In the genomic region with DNA sequence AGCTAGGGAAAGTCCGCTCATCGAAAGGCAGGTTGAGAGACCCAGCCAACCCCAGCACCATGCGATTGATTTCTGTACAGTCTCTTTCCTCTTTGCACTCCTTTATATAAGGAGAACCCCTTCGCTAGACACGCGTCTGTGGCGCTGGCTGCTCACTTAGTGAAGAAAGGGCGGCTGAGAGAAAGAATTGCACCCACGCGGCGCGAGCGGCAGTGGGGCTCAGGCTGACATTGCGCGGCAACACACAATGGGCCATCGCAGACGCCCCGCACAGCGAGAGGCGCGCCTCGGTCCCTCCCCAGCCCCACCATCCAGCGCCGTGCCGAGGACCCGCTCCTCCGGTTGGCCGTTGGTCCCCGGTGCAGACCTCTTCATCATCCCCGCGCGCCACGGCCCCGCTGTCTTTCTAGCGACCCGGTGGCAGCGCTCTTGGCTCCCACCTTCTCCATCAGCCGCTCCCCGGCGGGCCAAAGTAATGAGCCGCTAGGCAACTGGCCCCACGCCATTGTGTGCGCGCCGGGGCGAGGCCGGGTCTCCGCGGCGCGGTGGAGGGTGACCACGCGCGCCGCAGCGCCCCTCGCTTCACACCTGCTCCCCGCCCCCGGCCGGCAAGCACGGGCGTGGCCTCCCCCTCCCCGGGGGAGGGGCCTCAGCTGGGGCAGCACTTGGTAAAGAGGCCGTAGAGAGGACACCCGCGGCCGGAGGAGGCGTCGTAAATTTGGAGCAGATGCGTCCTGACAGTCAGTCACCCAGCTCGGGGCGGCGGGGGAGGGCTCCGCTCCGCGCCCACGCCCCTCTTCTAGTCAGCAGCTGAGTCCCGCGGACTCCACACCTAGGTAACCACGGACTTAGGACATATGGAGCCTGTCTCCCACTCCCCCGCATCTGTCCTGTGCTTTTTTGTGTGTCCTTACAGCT, we compare ENCODE assay signal across 9 mouse cellular contexts. TPM values are rescaled to one million over a fixed set of nuclear protein-coding genes. Genes with fewer than 3 reads are reported as not detected.
DNase-seq lines count a peak whose midpoint lies in the region; ATAC-seq and TF ChIP-seq lines count a peak whose summit lies in the region.
"Had no signal": no experiment of that assay in that cellular context is flagged by ENCODE, and none has a peak within 500 bp of the region (broad histone marks: within the 10 kb centered on the region; RNA-seq: fewer than 3 reads in every experiment).

No protein-coding gene starts in this region.

- H3K27me3 ChIP-seq in embryonic facial prominence, embryonic 14.5 days (replicated peaks; ENCODE audit: control insufficient read depth, insufficient read depth, low read length): peaks cover 82% of the 10 kb centered on the region
- peaks cover 68% of the 10 kb centered on the region for H3K27me3 ChIP-seq in hindbrain, embryonic 11.5 days (ENCODE audit: control insufficient read depth, insufficient read depth, low read length)
- peaks cover 99% of the 10 kb centered on the region for H3K27me3 ChIP-seq in midbrain, embryonic 10.5 days (ENCODE audit: low read depth, poor library complexity, severe bottlenecking)
- H3K27me3 ChIP-seq in stomach, embryonic 15.5 days (replicated peaks): peaks cover 69% of the 10 kb centered on the region

- peak overlapping the region; percentile 98 for H3K4me2 ChIP-seq in embryonic facial prominence, embryonic 14.5 days (ENCODE audit: low read depth, low read length)
- H3K4me2 ChIP-seq in hindbrain, embryonic 11.5 days (replicated peaks; ENCODE audit: low read depth, low read length): peak overlapping the region; percentile 77
- peak overlapping the region; percentile 97 for H3K4me2 ChIP-seq in stomach, embryonic 15.5 days

- H3K4me1 ChIP-seq in embryonic facial prominence, embryonic 14.5 days (ENCODE audit: control insufficient read depth, insufficient read depth, low read length): peaks cover 3% of the 10 kb centered on the region; the same call in 1 of the 2 replicates
- H3K4me1 ChIP-seq in hindbrain, embryonic 11.5 days (replicated peaks; ENCODE audit: control insufficient read depth, insufficient read depth, low read length): no peaks in the 10 kb centered on the region; the same call in 1 of the 2 replicates
- peaks cover 37% of the 10 kb centered on the region for H3K4me1 ChIP-seq in midbrain, embryonic 10.5 days
- H3K4me1 ChIP-seq in stomach, embryonic 15.5 days: peaks cover 19% of the 10 kb centered on the region; the same call in 1 of the 2 replicates

- H3K36me3 ChIP-seq in embryonic facial prominence, embryonic 14.5 days (ENCODE audit: control insufficient read depth, insufficient read depth, low read length): no peaks in the 10 kb centered on the region
- no peaks in the 10 kb centered on the region for H3K36me3 ChIP-seq in hindbrain, embryonic 11.5 days (ENCODE audit: control insufficient read depth, insufficient read depth, low read length)
- no peaks in the 10 kb centered on the region for H3K36me3 ChIP-seq in midbrain, embryonic 10.5 days
- H3K36me3 ChIP-seq in stomach, embryonic 15.5 days: no peaks in the 10 kb centered on the region

- intact Hi-C loops in gastrocnemius, adult 2 months (cut with DNase I): loop anchor here (2.0 kb wide), 1 partner anchor 84 kb away; no protein-coding TSS in a partner anchor
- intact Hi-C loops in left cerebral cortex, postnatal 14 days (cut with DNase I): loop anchor here (2.0 to 10.0 kb wide), 3 partner anchors 72 to 474 kb away; a partner anchor contains a TSS

- H3K9ac ChIP-seq in embryonic facial prominence, embryonic 14.5 days (ENCODE audit: low read depth, low read length): peak overlapping the region; percentile 54
- peak overlapping the region; percentile 69 for H3K9ac ChIP-seq in hindbrain, embryonic 11.5 days (ENCODE audit: low read depth, low read length)
- H3K9ac ChIP-seq in stomach, embryonic 15.5 days: 0 out of 2 replicates have a peak overlapping the region, but pooled peaks have one; percentile 16

- DNase-seq in gastrocnemius, adult 2 months: peak; percentile 31
- DNase-seq in gastrocnemius, adult 8-10 months (ENCODE audit: low spot score in 2 of 2): no peak
- peak; percentile 45 for DNase-seq in adrenal gland, postnatal 25 days
- DNase-seq in embryonic facial prominence, embryonic 14.5 days (ENCODE audit: low spot score): no peak
- DNase-seq in hindbrain, embryonic 11.5 days (ENCODE audit: low spot score): peak; percentile 80
- peak; percentile 59 to 62 for DNase-seq in left cerebral cortex, postnatal 14 days (ENCODE audit: low spot score in 2 of 2)
- peak; percentile 65 for DNase-seq in midbrain, embryonic 10.5 days (ENCODE audit: low spot score)

- H3K27ac ChIP-seq in gastrocnemius, adult 2 months: no peak overlapping the region
- H3K27ac ChIP-seq in embryonic facial prominence, embryonic 14.5 days (replicated peaks; ENCODE audit: low read depth, low read length): no peak overlapping the region
- H3K27ac ChIP-seq in hindbrain, embryonic 11.5 days (ENCODE audit: low read depth, low read length): peak overlapping the region; percentile 94
- peak overlapping the region; percentile 76 for H3K27ac ChIP-seq in midbrain, embryonic 10.5 days (replicated peaks)
- no peak overlapping the region for H3K27ac ChIP-seq in stomach, embryonic 15.5 days

- no peak for TF ChIP-seq CTCF in gastrocnemius, adult 2 months (IDR thresholded peaks at IDR 0.05)

- 0% methylated on average over 25 of the region's 81 CpGs for WGBS in embryonic facial prominence, embryonic 14.5 days
- WGBS in hindbrain, embryonic 11.5 days: under 1% methylated on average over 75 of the region's 81 CpGs
- under 1% methylated on average over 80 of the region's 81 CpGs for WGBS in midbrain, embryonic 10.5 days
- WGBS in stomach, embryonic 15.5 days: under 1% methylated on average over 79 of the region's 81 CpGs

- peak; percentile 30; the same call in 1 of the 2 replicates for ATAC-seq in embryonic facial prominence, embryonic 14.5 days (ENCODE audit: low read depth)
- ATAC-seq in hindbrain, embryonic 11.5 days (ENCODE audit: low FRiP score): peak; percentile 76
- ATAC-seq in stomach, embryonic 15.5 days (ENCODE audit: insufficient read depth, low FRiP score, low read depth): peak; percentile 26; the same call in 1 of the 2 replicates

- H3K9me3 ChIP-seq in embryonic facial prominence, embryonic 14.5 days (ENCODE audit: control insufficient read depth, low read length): no peaks in the 10 kb centered on the region
- H3K9me3 ChIP-seq in hindbrain, embryonic 11.5 days (ENCODE audit: control insufficient read depth, low read length): no peaks in the 10 kb centered on the region
- no peaks in the 10 kb centered on the region for H3K9me3 ChIP-seq in midbrain, embryonic 10.5 days (replicated peaks)
- H3K9me3 ChIP-seq in stomach, embryonic 15.5 days: no peaks in the 10 kb centered on the region

- H3K4me3 ChIP-seq in gastrocnemius, adult 2 months: peak overlapping the region; percentile 71
- peak overlapping the region; percentile 52 for H3K4me3 ChIP-seq in embryonic facial prominence, embryonic 14.5 days (ENCODE audit: low read depth, low read length)
- peak overlapping the region; percentile 40 for H3K4me3 ChIP-seq in hindbrain, embryonic 11.5 days (ENCODE audit: low read depth, low read length)
- H3K4me3 ChIP-seq in midbrain, embryonic 10.5 days: peak overlapping the region; percentile 59
- H3K4me3 ChIP-seq in stomach, embryonic 15.5 days (replicated peaks): peak overlapping the region; percentile 42

RNA-seq across cellular contexts. Expression of a gene that starts 27.3 kb away (rescaled TPM):
- not detected for total RNA-seq in gastrocnemius, adult 2 months (2021)
- total RNA-seq in gastrocnemius, adult 8-10 months (2022): not detected
- 0.70 and 1.8 TPM in 2 replicates for total RNA-seq in adrenal gland, postnatal 25 days (2021)
- 0.08 and 0.15 TPM in 2 replicates for polyA plus RNA-seq in embryonic facial prominence, embryonic 14.5 days (2014; fragmentation: Nextera tagmentation; extraction: Ambion mirVana)
- polyA plus RNA-seq in hindbrain, embryonic 11.5 days (2014; fragmentation: Nextera tagmentation; extraction: Ambion mirVana): 120 TPM in 2 replicates
- 10 to 100 TPM; 45.1 to 58.9 TPM for total RNA-seq in left cerebral cortex, postnatal 14 days (2021)
- 13.1 and 36.6 TPM in 2 replicates for polyA plus RNA-seq in midbrain, embryonic 10.5 days (2016; fragmentation: Nextera tagmentation; extraction: Ambion mirVana)
- 0.08 and 0.15 TPM in 2 replicates for polyA plus RNA-seq in stomach, embryonic 15.5 days (2015; fragmentation: Nextera tagmentation; extraction: Ambion mirVana)

RNA-seq across cellular contexts. Expression of a gene that starts 28.8 kb away (rescaled TPM):
- 1 to 10 TPM; 4.0 to 5.1 TPM for total RNA-seq in gastrocnemius, adult 2 months (2021)
- 1 to 10 TPM; 2.2 to 3.2 (median 2.3) TPM for total RNA-seq in gastrocnemius, adult 8-10 months (2022)
- 26.8 and 28.7 TPM in 2 replicates for total RNA-seq in adrenal gland, postnatal 25 days (2021)
- 24.9 and 25.0 TPM in 2 replicates for polyA plus RNA-seq in embryonic facial prominence, embryonic 14.5 days (2014; fragmentation: Nextera tagmentation; extraction: Ambion mirVana)
- 41.1 and 42.3 TPM in 2 replicates for polyA plus RNA-seq in hindbrain, embryonic 11.5 days (2014; fragmentation: Nextera tagmentation; extraction: Ambion mirVana)
- 10 to 100 TPM; 19.2 to 28.3 TPM for total RNA-seq in left cerebral cortex, postnatal 14 days (2021)
- 33.0 and 33.6 TPM in 2 replicates for polyA plus RNA-seq in midbrain, embryonic 10.5 days (2016; fragmentation: Nextera tagmentation; extraction: Ambion mirVana)
- polyA plus RNA-seq in stomach, embryonic 15.5 days (2015; fragmentation: Nextera tagmentation; extraction: Ambion mirVana): 24.8 and 25.0 TPM in 2 replicates

RNA-seq across cellular contexts. Expression of a gene that starts 58.6 kb away (rescaled TPM):
- 10 to 100 TPM in 1 of 2 experiments, 1 to 10 TPM in 1; 8.6 to 10.6 TPM for total RNA-seq in gastrocnemius, adult 2 months (2021)
- 1 to 10 TPM; 6.8 to 9.2 (median 7.1) TPM for total RNA-seq in gastrocnemius, adult 8-10 months (2022)
- 22.8 and 32.7 TPM in 2 replicates for total RNA-seq in adrenal gland, postnatal 25 days (2021)
- polyA plus RNA-seq in embryonic facial prominence, embryonic 14.5 days (2014; fragmentation: Nextera tagmentation; extraction: Ambion mirVana): 10.8 and 12.4 TPM in 2 replicates
- polyA plus RNA-seq in hindbrain, embryonic 11.5 days (2014; fragmentation: Nextera tagmentation; extraction: Ambion mirVana): 5.5 and 6.8 TPM in 2 replicates
- 10 to 100 TPM in 1 of 2 experiments, 1 to 10 TPM in 1; 7.1 to 10.0 TPM for total RNA-seq in left cerebral cortex, postnatal 14 days (2021)
- polyA plus RNA-seq in midbrain, embryonic 10.5 days (2016; fragmentation: Nextera tagmentation; extraction: Ambion mirVana): 5.6 and 6.0 TPM in 2 replicates
- 9.9 and 11.3 TPM in 2 replicates for polyA plus RNA-seq in stomach, embryonic 15.5 days (2015; fragmentation: Nextera tagmentation; extraction: Ambion mirVana)
- polyA plus RNA-seq: C2C12 had no signal

Comparison
In these comparisons a context has a peak if more than half of its experiments do, and no peak if none do; other contexts are left out.
1. DNase-seq: peak in gastrocnemius, adult 2 months (single experiment), adrenal gland, postnatal 25 days (single experiment), hindbrain, embryonic 11.5 days (single experiment), left cerebral cortex, postnatal 14 days (2 of 2) and midbrain, embryonic 10.5 days (single experiment); none in gastrocnemius, adult 8-10 months (0 of 2) and embryonic facial prominence, embryonic 14.5 days (single experiment).
2. H3K27ac ChIP-seq: peak in hindbrain, embryonic 11.5 days (single experiment) and midbrain, embryonic 10.5 days (single experiment); none in gastrocnemius, adult 2 months (single experiment), embryonic facial prominence, embryonic 14.5 days (single experiment) and stomach, embryonic 15.5 days (single experiment).
3. ATAC-seq: peak in every context shown above with its lines; median percentile 76 in hindbrain, embryonic 11.5 days; 30 in embryonic facial prominence, embryonic 14.5 days; 26 in stomach, embryonic 15.5 days.
4. H3K9ac ChIP-seq: peak in every context shown above with its lines; median percentile 69 in hindbrain, embryonic 11.5 days; 54 in embryonic facial prominence, embryonic 14.5 days; 16 in stomach, embryonic 15.5 days.
5. RNA of a gene that starts 27.3 kb away (total RNA-seq): 45.1 to 58.9 TPM in left cerebral cortex, postnatal 14 days; 0.70 to 1.8 TPM in adrenal gland, postnatal 25 days, not detected in gastrocnemius, adult 2 months and not detected in gastrocnemius, adult 8-10 months; every median in the first group is over 10 times any median in the second.
6. Peak in every context shown above with its lines, with median percentiles within 50 percentile points of each other: H3K4me3 ChIP-seq and H3K4me2 ChIP-seq.